Mouse (Mus musculus): ENCODE measurements around the gene Cp.

GRCm38 (mm10) chr3:19966072-19966471 is 9.2 kb downstream of the Cp start:
- TF ChIP-seq CTCF (IDR thresholded peaks at IDR 0.05; ENCODE audit: low read depth, low read length), result no peak
- TF ChIP-seq POLR2A (IDR thresholded peaks at IDR 0.05; ENCODE audit: extremely low read depth, insufficient read depth, low read length), result no peak
